Mouse (Mus musculus) midbrain, postnatal 0 days (tissue): ENCODE measurements around the gene Tomm22. TPM values are rescaled to one million over a fixed set of nuclear protein-coding genes. Genes with fewer than 3 reads are reported as not detected.

Experiments
- ATAC-seq: fragments of 200-750 bp; cut with Nextera tagmentation; 2 replicates; pipeline ENCODE4 v1.8.0; 2017; ENCODE audit warnings: moderate number of reproducible peaks, mild to moderate bottlenecking, moderate TSS enrichment, moderate library complexity; ENCODE audit not compliant: low FRiP score
- DNase-seq: peaks from one replicate; pipeline ENCODE4 v3.0.0-alpha.2; 2015; ENCODE audit warnings: low spot score
- H3K27ac ChIP-seq: fragments of 300-500 bp; sonication (generic); 2 replicates; pipeline ENCODE4 v1.5.1; 2014; ENCODE audit warnings: low read depth, mild to moderate bottlenecking, low read length, mixed read lengths
- H3K27me3 ChIP-seq: fragments of 300-500 bp; sonication (generic); 2 replicates; pipeline ENCODE4 v1.6.1; 2014; ENCODE audit warnings: low read length, control low read depth, mixed read lengths; ENCODE audit not compliant: insufficient read depth
- H3K36me3 ChIP-seq: fragments of 300-500 bp; sonication (generic); 2 replicates; pipeline ENCODE4 v1.6.1; 2014; ENCODE audit warnings: low read length, control low read depth, mixed read lengths; ENCODE audit not compliant: insufficient read depth
- H3K4me1 ChIP-seq: fragments of 300-500 bp; sonication (generic); 2 replicates; pipeline ENCODE4 v1.6.1; 2014; ENCODE audit warnings: mild to moderate bottlenecking, control low read depth, antibody characterized with exemption, low read length, mixed read lengths; ENCODE audit not compliant: insufficient read depth
- H3K4me2 ChIP-seq: fragments of 300-500 bp; sonication (generic); 2 replicates; pipeline ENCODE4 v1.6.1; 2014; ENCODE audit warnings: low read depth, mild to moderate bottlenecking, low read length, mixed read lengths; ENCODE audit not compliant: poor library complexity, severe bottlenecking
- H3K4me3 ChIP-seq: fragments of 300-500 bp; sonication (generic); 2 replicates; pipeline ENCODE4 v1.5.1; 2014; ENCODE audit warnings: low read depth, mild to moderate bottlenecking, low read length, moderate library complexity
- H3K9ac ChIP-seq: fragments of 300-500 bp; sonication (generic); replicated peaks from 2 replicates; pipeline ENCODE4 v1.6.1; 2014; ENCODE audit warnings: mild to moderate bottlenecking, low read length, moderate library complexity, mixed read lengths; ENCODE audit not compliant: poor library complexity, severe bottlenecking
- H3K9me3 ChIP-seq: fragments of 300-500 bp; sonication (generic); 2 replicates; pipeline ENCODE4 v1.6.1; 2016; ENCODE audit warnings: low read length, control low read depth
- CTCF ChIP-seq: IDR thresholded peaks from 2 replicates; pipeline ENCODE4 v1.5.1; 2016; ENCODE audit warnings: antibody characterized with exemption, mild to moderate bottlenecking
- WGBS: fragments of 180-500 bp; shearing (Covaris S2); extraction: QIAGEN DNeasy Blood & Tissue Kit; methylation state at CpG from one replicate; pipeline ENCODE4 v1.1.7; 2014; 5-methylcytosine and 5-hydroxymethylcytosine counted together
- polyA plus RNA-seq: library from polyadenylated mRNA; unstranded; fragments of >200 nt; fragmentation: Nextera tagmentation; extraction: Ambion mirVana; gene quantifications from 2 replicates; pipeline ENCODE4 v1.2.1, GENCODE M21; 2015
- total RNA-seq: library from RNA; depleted of rRNA; stranded (reverse); fragments of >200 nt; gene quantifications from 2 replicates; pipeline ENCODE4 v1.2.3, GENCODE M21; 2014

Gene Tomm22
- total and polyA plus RNA-seq, 2 experiments from 2014 or later, result 161 to 229 TPM

- no peak for ATAC-seq
- Histone ChIP-seq H3K27me3 (no peaks in the 10 kb centered on the region), H3K4me3 (peak overlapping the region; percentile 91), H3K9me3 (no peaks in the 10 kb centered on the region), H3K27ac (peak overlapping the region; percentile 80), H3K4me2 (peak overlapping the region; percentile 74), H3K36me3 (no peaks in the 10 kb centered on the region), H3K4me1 (peaks cover 36% of the 10 kb centered on the region), H3K9ac (peak overlapping the region; percentile 85)
- no peak for TF ChIP-seq CTCF
- peak; percentile 44 for DNase-seq
- WGBS, result under 1% methylated on average over 32 of the region's 33 CpGs
Observed at GRCm38 (mm10) chr15:79687175-79687574, 16.5 kb downstream of the Tomm22 start.

GRCm38 (mm10) chr15:79687646-79688267, 17.1 kb downstream of the Tomm22 start, which contains the start of gene Josd1:
Gene Josd1, minus strand, starts transcription at chr15:79687919.
- peaks cover 39% of the 10 kb centered on the region for H3K4me1 ChIP-seq
- no peak for TF ChIP-seq CTCF
- peak; percentile 94 for DNase-seq
- no peaks in the 10 kb centered on the region for H3K27me3 ChIP-seq
- ATAC-seq, result peak; percentile 57
- under 1% methylated on average over 52 of the region's 72 CpGs for WGBS
- H3K36me3 ChIP-seq, result no peaks in the 10 kb centered on the region
- peak within 1 kb of the TSS; percentile 85 for H3K9ac ChIP-seq
- H3K27ac ChIP-seq, result peak within 1 kb of the TSS; percentile 80
- H3K4me2 ChIP-seq, result peak within 1 kb of the TSS; percentile 74
- H3K4me3 ChIP-seq, result peak within 1 kb of the TSS; percentile 91
- H3K9me3 ChIP-seq, result no peaks in the 10 kb centered on the region

- peak overlapping the region; percentile 80 for H3K27ac ChIP-seq
- H3K27me3 ChIP-seq, result no peaks in the 10 kb centered on the region
- peak overlapping the region; percentile 91 for H3K4me3 ChIP-seq
- H3K36me3 ChIP-seq, result no peaks in the 10 kb centered on the region
- ATAC-seq (no peak), DNase-seq (no peak)
- whole genome bisulfite sequencing, result 3% methylated on average over 8 of the region's 8 CpGs
- no peak for TF ChIP-seq CTCF
- H3K9me3 ChIP-seq, result no peaks in the 10 kb centered on the region
- peaks cover 36% of the 10 kb centered on the region for H3K4me1 ChIP-seq
- no peak overlapping the region; the same call in 1 of the 2 replicates for H3K9ac ChIP-seq
- H3K4me2 ChIP-seq, result peak overlapping the region; percentile 74
Observed at GRCm38 (mm10) chr15:79688268-79688956, 17.8 kb downstream of the Tomm22 start.

- H3K9ac ChIP-seq, result no peak overlapping the region
- peak overlapping the region; percentile 43 for H3K27ac ChIP-seq
- WGBS, result 14% methylated on average over 24 of the region's 24 CpGs
- peaks cover 23% of the 10 kb centered on the region for H3K4me1 ChIP-seq
- TF ChIP-seq CTCF, result no peak
- ATAC-seq (no peak), DNase-seq (no peak)
- H3K4me3 ChIP-seq, result peak overlapping the region; percentile 89
- H3K9me3 ChIP-seq, result no peaks in the 10 kb centered on the region
- no peaks in the 10 kb centered on the region for H3K27me3 ChIP-seq
- peak overlapping the region; percentile 63 for H3K4me2 ChIP-seq
- no peaks in the 10 kb centered on the region for H3K36me3 ChIP-seq
Observed at GRCm38 (mm10) chr15:79689662-79690425, 19.2 kb downstream of the Tomm22 start.

- Histone ChIP-seq H3K9ac (peak within 1 kb of the TSS; percentile 93), H3K27ac (peak within 1 kb of the TSS; percentile 80), H3K36me3 (no peaks in the 10 kb centered on the region), H3K27me3 (no peaks in the 10 kb centered on the region), H3K4me1 (peaks cover 17% of the 10 kb centered on the region), H3K4me2 (peak within 1 kb of the TSS; percentile 95), H3K9me3 (no peaks in the 10 kb centered on the region), H3K4me3 (peak within 1 kb of the TSS; percentile 89)
- peak; percentile 97 for ATAC-seq
- peak; percentile 100 for DNase-seq
- under 1% methylated on average over 39 of the region's 45 CpGs for WGBS
- no peak for TF ChIP-seq CTCF
Observed at GRCm38 (mm10) chr15:79690426-79691022, 19.9 kb downstream of the Tomm22 start, which contains the start of gene Gtpbp1. Gene Gtpbp1, plus strand, starts transcription at chr15:79690845.
